Mouse (Mus musculus): ENCODE measurements at regions not wholly inside any gene's neighbourhood (a gene's known extent, or its start where the extent isn't known, plus 50 kb on each side); places are given as distances from the start of the nearest gene placed in this dataset.

GRCm38 (mm10) chr12:39742156-39743063 is 295.4 kb downstream of the Arl4a start:
- Histone ChIP-seq H3K4me1 (ENCODE audit: control insufficient read depth in 1 of 2, insufficient read depth in 2 of 2, low read length in 2 of 2) (no peaks in the 10 kb centered on the region), H3K36me3 (ENCODE audit: control insufficient read depth in 1 of 2, insufficient read depth in 2 of 2, low read length in 2 of 2) (no peaks in the 10 kb centered on the region), H3K27ac (ENCODE audit: control insufficient read depth, low read depth, low read length) (no peak overlapping the region), H3K4me3 (ENCODE audit: control insufficient read depth in 1 of 2, insufficient read depth in 1 of 2, low read depth in 2 of 2, low read length in 2 of 2) (no peak overlapping the region), H3K9ac (ENCODE audit: control insufficient read depth, low read depth, low read length, poor library complexity, severe bottlenecking) (no peak overlapping the region), H3K27me3 (ENCODE audit: control insufficient read depth in 1 of 2, insufficient read depth in 2 of 2, low read length in 2 of 2) (peaks cover 2% of the 10 kb centered on the region in 2 experiments; a peak in 3 of 4 replicates), H3K9me3 (replicated peaks; ENCODE audit: insufficient read depth, low read length) (no peaks in the 10 kb centered on the region), H3K79me2 (ENCODE audit: control insufficient read depth, insufficient read depth, low read length, poor library complexity) (no peaks in the 10 kb centered on the region)
- no peak for TF ChIP-seq MXI1 (IDR thresholded peaks at IDR 0.05; ENCODE audit: low read depth, low read length)
- TF ChIP-seq E2F4 (IDR thresholded peaks at IDR 0.05; ENCODE audit: borderline replicate concordance, low read depth, low read length) = no peak
- no peak for TF ChIP-seq POLR2AphosphoS5 (IDR thresholded peaks at IDR 0.05; ENCODE audit: borderline replicate concordance, low read depth, low read length)
- TF ChIP-seq BHLHE40 (IDR thresholded peaks at IDR 0.05; ENCODE audit: borderline replicate concordance, low read depth, low read length) = no peak
- TF ChIP-seq ZC3H11A (IDR thresholded peaks at IDR 0.05; ENCODE audit: low read depth, low read length) = no peak
- no peak for TF ChIP-seq ZNF384 (IDR thresholded peaks at IDR 0.05; ENCODE audit: low read depth, low read length)
- TF ChIP-seq MEF2A (IDR thresholded peaks at IDR 0.05; ENCODE audit: extremely low read depth, insufficient replicate concordance, low read depth, low read length, poor library complexity, severe bottlenecking) = no peak
- no peak for TF ChIP-seq USF1 (IDR thresholded peaks at IDR 0.05; ENCODE audit: low read depth, low read length)
- TF ChIP-seq MAFK (IDR thresholded peaks at IDR 0.05; ENCODE audit: borderline replicate concordance, low read depth, low read length) = no peak
- TF ChIP-seq CTCF (IDR thresholded peaks at IDR 0.05 in 2 of 3, conservative IDR thresholded peaks at IDR 0.05 in 1 of 3; ENCODE audit: control insufficient read depth in 1 of 3, insufficient read depth in 1 of 3, low read depth in 2 of 3, low read length in 3 of 3, poor library complexity in 1 of 3, severe bottlenecking in 1 of 3) = no peak
- DNase-seq (ENCODE audit: low read depth, low spot score) = no peak

GRCm38 (mm10) chr12:39741051-39741847 is 296.6 kb downstream of the Arl4a start:
- H3K79me2 ChIP-seq (ENCODE audit: control insufficient read depth, insufficient read depth, low read length, poor library complexity) = no peaks in the 10 kb centered on the region
- no peak overlapping the region for H3K27ac ChIP-seq (ENCODE audit: control insufficient read depth, low read depth, low read length)
- no peak for DNase-seq (ENCODE audit: low read depth, low spot score)
- H3K9ac ChIP-seq (ENCODE audit: control insufficient read depth, low read depth, low read length, poor library complexity, severe bottlenecking) = no peak overlapping the region
- H3K36me3 ChIP-seq (ENCODE audit: control insufficient read depth in 1 of 2, insufficient read depth in 2 of 2, low read length in 2 of 2) = no peaks in the 10 kb centered on the region
- no peak overlapping the region for H3K4me3 ChIP-seq (ENCODE audit: control insufficient read depth in 1 of 2, insufficient read depth in 1 of 2, low read depth in 2 of 2, low read length in 2 of 2)
- H3K27me3 ChIP-seq (ENCODE audit: control insufficient read depth in 1 of 2, insufficient read depth in 2 of 2, low read length in 2 of 2) = peaks cover 2% of the 10 kb centered on the region in 2 experiments; a peak in 3 of 4 replicates
- no peaks in the 10 kb centered on the region for H3K4me1 ChIP-seq (ENCODE audit: control insufficient read depth in 1 of 2, insufficient read depth in 2 of 2, low read length in 2 of 2)
- H3K9me3 ChIP-seq (replicated peaks; ENCODE audit: insufficient read depth, low read length) = no peaks in the 10 kb centered on the region
- TF ChIP-seq JUND (IDR thresholded peaks at IDR 0.05; ENCODE audit: low read depth, low read length) (no peak), BHLHE40 (IDR thresholded peaks at IDR 0.05; ENCODE audit: borderline replicate concordance, low read depth, low read length) (no peak), E2F4 (IDR thresholded peaks at IDR 0.05; ENCODE audit: borderline replicate concordance, low read depth, low read length) (no peak), USF1 (IDR thresholded peaks at IDR 0.05; ENCODE audit: low read depth, low read length) (no peak), UBTF (IDR thresholded peaks at IDR 0.05; ENCODE audit: borderline replicate concordance, insufficient read depth, low read depth, low read length) (no peak), NELFE (IDR thresholded peaks at IDR 0.05; ENCODE audit: low read depth, low read length) (no peak), KAT2A (conservative IDR thresholded peaks at IDR 0.05; ENCODE audit: low read depth, low read length) (no peak)

Measured in MEL (cell line).